Mouse (Mus musculus) liver, postnatal 0 days (tissue): ENCODE measurements at regions not wholly inside any gene's neighbourhood (a gene's known extent, or its start where the extent isn't known, plus 50 kb on each side); places are given as distances from the start of the nearest gene placed in this dataset.

Source experiments
- CTCF ChIP-seq: sonication (generic); IDR thresholded peaks from 2 replicates; pipeline ENCODE4 v1.5.1; 2016; ENCODE audit warnings: antibody characterized with exemption, low read depth
- EP300 ChIP-seq: IDR thresholded peaks from 2 replicates; pipeline ENCODE4 v1.6.1; 2016; ENCODE audit warnings: antibody characterized with exemption, low read depth, mild to moderate bottlenecking

DNA sequence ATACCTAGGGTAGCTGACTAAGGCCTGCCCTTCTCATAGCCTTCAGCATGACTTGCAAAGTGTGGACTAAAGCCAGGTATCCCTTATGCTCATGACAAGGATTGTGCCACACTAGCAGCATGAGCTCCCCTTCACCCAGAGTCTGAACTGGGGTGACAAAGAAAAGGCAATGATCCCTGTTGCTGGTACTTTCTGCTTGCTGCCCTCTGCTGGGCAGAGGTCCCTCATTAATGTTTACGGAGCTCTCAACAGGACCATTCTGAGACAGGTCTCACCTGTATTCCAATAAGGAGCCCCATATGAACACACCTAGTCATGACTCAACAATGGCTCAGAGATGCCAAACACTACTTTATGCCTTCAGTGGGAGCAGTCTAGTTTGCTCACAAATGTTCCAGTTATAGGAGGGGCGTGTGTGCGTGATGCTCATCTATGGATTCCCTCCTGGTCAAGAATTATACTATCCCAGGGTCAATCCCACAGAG lies 52.0 kb upstream of the Shh start:
- TF ChIP-seq CTCF, result peak; percentile 9; the same call in 1 of the 2 replicates
- no peak for TF ChIP-seq EP300
